Mouse (Mus musculus) stomach, postnatal 0 days (tissue): ENCODE measurements at regions not wholly inside any gene's neighbourhood (a gene's known extent, or its start where the extent isn't known, plus 50 kb on each side); places are given as distances from the start of the nearest gene placed in this dataset.

Source experiments
- ATAC-seq: fragments of 200-750 bp; cut with Nextera tagmentation; 2 replicates; pipeline ENCODE4 v1.8.0; 2017; ENCODE audit not compliant: low FRiP score, low TSS enrichment
- DNase-seq: peaks from one replicate; pipeline ENCODE4 v3.0.0-alpha.2; 2016; ENCODE audit warnings: low spot score
- H3K27ac ChIP-seq: fragments of 300-500 bp; sonication (generic); replicated peaks from 2 replicates; pipeline ENCODE4 v1.5.1; 2014; ENCODE audit warnings: mild to moderate bottlenecking, control low read depth
- H3K27me3 ChIP-seq: fragments of 300-500 bp; sonication (generic); 2 replicates; pipeline ENCODE4 v1.6.1; 2014; ENCODE audit warnings: low read length; ENCODE audit not compliant: control insufficient read depth, insufficient read depth
- H3K36me3 ChIP-seq: fragments of 300-500 bp; sonication (generic); 2 replicates; pipeline ENCODE4 v1.6.1; 2014; ENCODE audit warnings: low read length, mixed read lengths; ENCODE audit not compliant: control insufficient read depth, insufficient read depth
- H3K4me1 ChIP-seq: fragments of 300-500 bp; sonication (generic); replicated peaks from 2 replicates; pipeline ENCODE4 v1.6.1; 2014; ENCODE audit warnings: antibody characterized with exemption; ENCODE audit not compliant: control insufficient read depth, insufficient read depth
- H3K4me2 ChIP-seq: fragments of 300-500 bp; sonication (generic); replicated peaks from 2 replicates; pipeline ENCODE4 v1.6.1; 2014; ENCODE audit warnings: low read depth, mild to moderate bottlenecking, control low read depth, moderate library complexity
- H3K4me3 ChIP-seq: fragments of 300-500 bp; sonication (generic); 2 replicates; pipeline ENCODE4 v1.5.1; 2014; ENCODE audit warnings: low read depth, low read length, control low read depth
- H3K9ac ChIP-seq: fragments of 300-500 bp; sonication (generic); 2 replicates; pipeline ENCODE4 v1.6.1; 2014; ENCODE audit warnings: mild to moderate bottlenecking, low read length, control low read depth, mixed read lengths
- H3K9me3 ChIP-seq: fragments of 300-500 bp; sonication (generic); 2 replicates; pipeline ENCODE4 v1.6.1; 2016; ENCODE audit warnings: low read length; ENCODE audit not compliant: control insufficient read depth
- CTCF ChIP-seq: IDR thresholded peaks from 2 replicates; pipeline ENCODE4 v1.5.1; 2016; ENCODE audit warnings: antibody characterized with exemption, low read depth, mild to moderate bottlenecking, moderate library complexity
- EP300 ChIP-seq: optimal IDR thresholded peaks from 2 replicates; pipeline ENCODE3; 2016; ENCODE audit warnings: antibody characterized with exemption
- WGBS: fragments of 180-500 bp; shearing (Covaris S2); extraction: QIAGEN DNeasy Blood & Tissue Kit; methylation state at CpG from one replicate; pipeline ENCODE4 v1.1.7; 2014; 5-methylcytosine and 5-hydroxymethylcytosine counted together

DNA sequence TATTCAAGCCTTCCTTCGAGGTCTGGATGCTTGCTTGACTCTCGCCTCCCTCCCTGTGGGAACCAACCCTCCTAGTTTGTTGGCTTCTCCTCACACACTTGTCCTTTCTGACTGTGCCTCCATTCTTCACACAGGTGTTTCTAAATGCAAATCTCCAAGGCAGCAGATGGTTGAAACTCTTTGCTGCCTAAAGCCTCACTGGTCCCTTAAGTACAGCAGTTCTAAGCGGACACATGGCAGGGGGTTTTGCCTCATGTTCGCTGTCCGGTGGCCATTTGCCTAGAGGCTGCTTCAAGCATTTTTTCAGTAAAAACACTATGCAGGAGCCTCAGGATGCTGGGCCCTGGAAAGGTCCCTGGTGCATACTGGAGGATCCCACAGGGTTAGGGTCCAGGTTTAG, 50.9 kb upstream of the Kcnj15 start:
- TF ChIP-seq CTCF (no peak), EP300 (no peak)
- H3K27ac ChIP-seq, result no peak overlapping the region
- no peak overlapping the region for H3K4me3 ChIP-seq
- DNase-seq, result no peak
- H3K27me3 ChIP-seq, result no peaks in the 10 kb centered on the region
- H3K9ac ChIP-seq, result no peak overlapping the region
- no peaks in the 10 kb centered on the region for H3K9me3 ChIP-seq
- no peak overlapping the region for H3K4me2 ChIP-seq
- ATAC-seq, result no peak
- 90% methylated on average over 5 of the region's 5 CpGs for whole genome bisulfite sequencing
- H3K4me1 ChIP-seq, result no peaks in the 10 kb centered on the region
- no peaks in the 10 kb centered on the region for H3K36me3 ChIP-seq

DNA sequence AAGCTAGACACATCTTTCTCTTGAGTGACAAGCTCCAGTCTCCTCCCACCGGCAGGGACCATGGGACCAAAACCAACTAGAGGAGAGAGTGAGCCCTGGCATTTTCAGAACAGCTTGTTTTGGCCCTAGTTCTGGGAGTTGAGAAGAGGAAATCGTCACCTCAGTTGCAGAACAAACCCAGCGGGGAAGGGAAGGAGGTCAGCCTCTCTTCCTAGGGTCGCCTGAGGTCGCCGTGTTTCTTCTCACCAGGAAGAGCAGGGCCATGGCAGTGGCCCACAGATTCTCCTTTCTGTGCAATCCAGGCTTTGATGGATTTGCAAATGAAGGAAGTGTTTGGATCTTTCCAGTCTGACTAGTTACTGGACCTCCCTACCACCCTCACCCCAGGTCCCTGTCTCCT, 49.8 kb upstream of the Kcnj15 start:
- H3K27ac ChIP-seq, result 0 out of 2 replicates have a peak overlapping the region, but pooled peaks have one; percentile 35

More for the DNA sequence above, 49.8 kb upstream of the Kcnj15 start:
- H3K9ac ChIP-seq, result no peak overlapping the region
- WGBS, result 77% methylated on average over 6 of the region's 6 CpGs
- H3K36me3 ChIP-seq, result no peaks in the 10 kb centered on the region
- H3K9me3 ChIP-seq, result no peaks in the 10 kb centered on the region
- no peak overlapping the region for H3K4me2 ChIP-seq
- ATAC-seq (no peak), DNase-seq (no peak)
- TF ChIP-seq EP300 (no peak), CTCF (no peak)
- H3K27me3 ChIP-seq, result no peaks in the 10 kb centered on the region
- no peaks in the 10 kb centered on the region for H3K4me1 ChIP-seq
- H3K4me3 ChIP-seq, result no peak overlapping the region
